Mouse (Mus musculus): ENCODE measurements around the gene Accsl.
A peak's percentile ranks its signal among the peaks of the same experiment; 100 is the strongest.

The Accsl gene

GRCm38 (mm10) chr2:93874227-93874514 is 5.2 kb upstream of the Accsl start:
- no peak for DNase-seq

- DNase-seq, result peak; percentile 48
Measured at GRCm38 (mm10) chr2:93873449-93874226, 4.7 kb upstream of the Accsl start.

GRCm38 (mm10) chr2:93872257-93872656 is 3.3 kb upstream of the Accsl start:
- DNase-seq, result peak; percentile 41

GRCm38 (mm10) chr2:93871411-93871925 is 2.5 kb upstream of the Accsl start:
- DNase-seq, result no peak

- DNase-seq, result peak; percentile 86
Measured at GRCm38 (mm10) chr2:93870842-93871241, 1.9 kb upstream of the Accsl start.

- DNase-seq, result no peak
Measured at GRCm38 (mm10) chr2:93868566-93868965, 391 bp downstream of the Accsl start.

- no peak for DNase-seq
Measured at GRCm38 (mm10) chr2:93863229-93863628, 5.7 kb downstream of the Accsl start.

- no peak for DNase-seq
Measured at GRCm38 (mm10) chr2:93858845-93859244, 10.1 kb downstream of the Accsl start.

GRCm38 (mm10) chr2:93851303-93851702 is 17.7 kb downstream of the Accsl start:
- DNase-seq, result no peak

GRCm38 (mm10) chr2:93850317-93850944 is 18.5 kb downstream of the Accsl start:
- no peak for DNase-seq

- peak; percentile 86 for DNase-seq
Measured at GRCm38 (mm10) chr2:93849505-93850089, 19.4 kb downstream of the Accsl start, which contains the start of gene Accs. Accs (minus strand) TSS chr2:93849943.

- no peak for DNase-seq
Measured at GRCm38 (mm10) chr2:93841349-93841748, 27.6 kb downstream of the Accsl start.

GRCm38 (mm10) chr2:93840109-93840508 is 28.8 kb downstream of the Accsl start:
- no peak for DNase-seq

GRCm38 (mm10) chr2:93838931-93839330 is 30.0 kb downstream of the Accsl start:
- no peak for DNase-seq

- DNase-seq, result no peak
Measured at GRCm38 (mm10) chr2:93836232-93836785, 32.6 kb downstream of the Accsl start.

- no peak for DNase-seq
Measured at GRCm38 (mm10) chr2:93835596-93835995, 33.4 kb downstream of the Accsl start.

GRCm38 (mm10) chr2:93823519-93823918 is 45.4 kb downstream of the Accsl start:
- DNase-seq, result peak; percentile 96

- peak; percentile 89 for DNase-seq
Measured at GRCm38 (mm10) chr2:93822045-93822749, 46.8 kb downstream of the Accsl start, which contains the start of gene Ext2. Ext2 (minus strand) TSS chr2:93822568.

GRCm38 (mm10) chr2:93817791-93818190 is 51.2 kb downstream of the Accsl start:
- DNase-seq, result no peak

GRCm38 (mm10) chr2:93813343-93813742 is 55.6 kb downstream of the Accsl start:
- no peak for DNase-seq

GRCm38 (mm10) chr2:93811812-93812211 is 57.1 kb downstream of the Accsl start:
- peak; percentile 66 for DNase-seq

GRCm38 (mm10) chr2:93809931-93810330 is 59.0 kb downstream of the Accsl start:
- DNase-seq, result peak; percentile 52

- DNase-seq, result no peak
Measured at GRCm38 (mm10) chr2:93808071-93808470, 60.9 kb downstream of the Accsl start.

Measured in retina, postnatal 1 day (tissue).